Mouse (Mus musculus) CD4-positive helper T cell, adult 2 months (primary cell): ENCODE results near the gene Zdhhc23.

Experiments
- DNase-seq: peaks from one replicate; pipeline ENCODE4 v3.0.0-alpha.2; 2012; ENCODE audit warnings: low read depth, missing footprints, low spot score

Zdhhc23 gene

GRCm38 (mm10) chr16:43979328-43980109, at the start of gene Zdhhc23:
Zdhhc23 (minus strand) TSS chr16:43979791.
- peak; percentile 70 for DNase-seq

- DNase-seq = no peak
These were observed 49.7 kb upstream of the Zdhhc23 start for GRCm38 (mm10) chr16:44029273-44029672.

- DNase-seq = no peak
These were observed 47.2 kb upstream of the Zdhhc23 start for GRCm38 (mm10) chr16:44026822-44027221.

- no peak for DNase-seq
These were observed 46.6 kb upstream of the Zdhhc23 start for GRCm38 (mm10) chr16:44026210-44026609.

GRCm38 (mm10) chr16:44018986-44019548, 39.5 kb upstream of the Zdhhc23 start:
- no peak for DNase-seq

GRCm38 (mm10) chr16:44018372-44018771, 38.8 kb upstream of the Zdhhc23 start:
- no peak for DNase-seq

- DNase-seq = no peak
These were observed 38.1 kb upstream of the Zdhhc23 start for GRCm38 (mm10) chr16:44017707-44018106.

- peak; percentile 75 for DNase-seq
These were observed 36.6 kb upstream of the Zdhhc23 start for GRCm38 (mm10) chr16:44016164-44016563.

- no peak for DNase-seq
These were observed 36.0 kb upstream of the Zdhhc23 start for GRCm38 (mm10) chr16:44015416-44016158.

- no peak for DNase-seq
These were observed 31.4 kb upstream of the Zdhhc23 start for GRCm38 (mm10) chr16:44011010-44011409.

GRCm38 (mm10) chr16:44002086-44002485, 22.5 kb upstream of the Zdhhc23 start:
- DNase-seq = no peak

GRCm38 (mm10) chr16:43999541-43999940, 19.9 kb upstream of the Zdhhc23 start:
- no peak for DNase-seq

- DNase-seq = no peak
These were observed 19.5 kb upstream of the Zdhhc23 start for GRCm38 (mm10) chr16:43999111-43999510.

GRCm38 (mm10) chr16:43994623-43995022, 15.0 kb upstream of the Zdhhc23 start:
- no peak for DNase-seq

GRCm38 (mm10) chr16:43986299-43986698, 6.7 kb upstream of the Zdhhc23 start:
- no peak for DNase-seq

- peak; percentile 54 for DNase-seq
These were observed 569 bp upstream of the Zdhhc23 start for GRCm38 (mm10) chr16:43980110-43980609.

- DNase-seq = no peak
These were observed 622 bp downstream of the Zdhhc23 start for GRCm38 (mm10) chr16:43979010-43979327.

GRCm38 (mm10) chr16:43973606-43974220, 5.9 kb downstream of the Zdhhc23 start:
- no peak for DNase-seq

GRCm38 (mm10) chr16:43973147-43973546, 6.4 kb downstream of the Zdhhc23 start:
- no peak for DNase-seq

GRCm38 (mm10) chr16:43972391-43972790, 7.2 kb downstream of the Zdhhc23 start:
- no peak for DNase-seq

GRCm38 (mm10) chr16:43971741-43972140, 7.8 kb downstream of the Zdhhc23 start:
- DNase-seq = no peak

- no peak for DNase-seq
These were observed 8.4 kb downstream of the Zdhhc23 start for GRCm38 (mm10) chr16:43971189-43971588.
